Mouse (Mus musculus) megakaryocyte, embryonic 14.5 days (primary cell): ENCODE data around the gene Zmat5.

ENCODE experiments used
- FLI1 ChIP-seq: IDR thresholded peaks from 2 replicates; pipeline ENCODE4 v1.6.1; 2012; ENCODE audit warnings: low read length, inconsistent platforms, mixed read lengths
- GATA1 ChIP-seq: IDR thresholded peaks from 3 replicates; pipeline ENCODE4 v1.6.1; 2012; ENCODE audit warnings: mixed read lengths, low read length, inconsistent platforms, borderline replicate concordance

DNA sequence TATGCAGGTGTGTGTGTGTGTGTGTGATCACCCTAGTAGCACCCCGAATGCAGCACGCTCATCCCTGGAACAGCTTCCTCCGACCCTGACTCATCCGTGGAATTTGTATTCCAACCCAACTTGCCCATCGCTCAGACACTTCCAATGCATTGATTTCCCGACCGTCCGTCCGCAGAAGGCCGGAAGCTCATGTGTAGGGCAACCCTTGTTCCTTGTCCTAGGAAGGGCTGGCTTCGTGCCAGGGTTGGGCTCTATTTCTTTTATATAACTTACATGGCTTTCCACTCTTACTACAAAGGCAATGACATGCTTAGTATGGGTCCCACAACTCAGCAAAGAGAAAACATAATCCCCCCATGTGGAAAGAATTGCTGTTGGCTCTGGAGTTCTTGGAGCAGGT is 12.3 kb upstream of the Zmat5 start:
- no peak for TF ChIP-seq GATA1
- no peak for TF ChIP-seq FLI1
